Mouse (Mus musculus): ENCODE results near the gene Kif3a. TPM values are rescaled to one million over a fixed set of nuclear protein-coding genes. Genes with fewer than 3 reads are reported as not detected.

Kif3a gene
- total RNA-seq (2021) = 100 to 1,000 TPM; 118 to 119 TPM
- long read RNA-seq, experiment 1, transcript Kif3a-201 (17 exons, 2,290 nt) = major isoform, 43 of 69 reads
- long read RNA-seq, experiment 1, partial matches to known transcripts = 10 of 69 reads
- long read RNA-seq, experiment 1, other reads (novel, unspliced or antisense) = 16 of 69 reads
- long read RNA-seq, experiment 2, transcript Kif3a-201 (17 exons, 2,290 nt) = major isoform, 27 of 44 reads
- long read RNA-seq, experiment 2, partial matches to known transcripts = 7 of 44 reads
- long read RNA-seq, experiment 2, other reads (novel, unspliced or antisense) = 10 of 44 reads

DNA sequence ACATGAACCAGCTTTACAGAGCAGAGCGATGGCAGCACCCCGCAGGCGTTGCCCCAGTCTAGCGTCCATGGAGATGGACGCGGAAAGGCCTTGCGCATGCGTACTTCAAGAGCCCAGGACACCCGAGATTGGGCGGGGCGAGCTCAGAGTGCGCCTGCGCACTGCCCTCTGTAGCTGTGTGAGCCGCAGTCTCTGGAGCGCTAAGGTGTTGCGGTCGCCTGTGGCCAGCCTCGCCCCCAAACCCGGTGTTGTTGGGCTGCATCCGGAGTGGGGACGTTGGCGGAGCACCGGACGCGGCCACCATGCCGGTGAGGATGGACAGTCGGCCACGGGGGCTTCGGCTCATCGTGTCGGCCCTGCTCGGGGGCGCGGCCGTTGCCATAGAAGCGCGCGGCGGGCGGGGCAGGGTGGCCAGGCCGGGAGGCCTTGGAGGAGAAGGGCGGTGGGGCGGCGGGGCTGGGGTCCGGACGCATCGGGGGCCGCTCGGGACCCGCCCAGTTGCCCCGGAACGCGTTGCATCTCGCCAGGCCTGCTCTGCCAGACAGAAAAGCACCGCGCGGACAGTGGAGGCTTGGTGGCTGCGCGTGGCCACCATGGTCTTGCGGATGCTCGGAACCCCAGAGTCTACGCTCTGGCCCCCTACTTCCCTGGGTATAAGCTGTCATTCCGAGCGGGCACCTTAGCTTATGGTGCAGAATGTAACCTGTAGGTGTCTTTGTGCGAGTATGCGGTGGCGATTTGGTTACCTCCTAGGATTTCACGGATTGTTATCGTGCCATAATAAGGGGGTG lies at the start of gene Kif3a:
Kif3a (plus strand) TSS at position 156 of the 791 bp plus-strand sequence.
- peak; percentile 89 to 97 for DNase-seq (ENCODE audit: low spot score in 2 of 2)

- no peak for DNase-seq (ENCODE audit: low spot score in 2 of 2)
Measured at GRCm38 (mm10) chr11:53518759-53519158, 48.4 kb upstream of the Kif3a start.

- DNase-seq (ENCODE audit: low spot score in 2 of 2) = peak; percentile 59 to 72
Measured at GRCm38 (mm10) chr11:53519207-53520121, 47.7 kb upstream of the Kif3a start, which contains the start of gene Sept8. TSS of gene Sept8 (plus strand) at chr11:53519257.

GRCm38 (mm10) chr11:53520122-53520978 lies 46.8 kb upstream of the Kif3a start:
- DNase-seq (ENCODE audit: low spot score in 2 of 2) = peak; percentile 66 to 73

- DNase-seq (ENCODE audit: low spot score in 2 of 2) = no peak
Measured at GRCm38 (mm10) chr11:53521120-53521820, 45.9 kb upstream of the Kif3a start.

- no peak for DNase-seq (ENCODE audit: low spot score in 2 of 2)
Measured at GRCm38 (mm10) chr11:53521821-53522131, 45.4 kb upstream of the Kif3a start.

GRCm38 (mm10) chr11:53522362-53522761 lies 44.8 kb upstream of the Kif3a start:
- DNase-seq (ENCODE audit: low spot score in 2 of 2) = no peak

GRCm38 (mm10) chr11:53522930-53523329 lies 44.2 kb upstream of the Kif3a start:
- DNase-seq (ENCODE audit: low spot score in 2 of 2) = peak; percentile 76 to 79

GRCm38 (mm10) chr11:53523545-53524405 lies 43.4 kb upstream of the Kif3a start:
- no peak for DNase-seq (ENCODE audit: low spot score in 2 of 2)

GRCm38 (mm10) chr11:53524905-53525304 lies 42.3 kb upstream of the Kif3a start:
- no peak for DNase-seq (ENCODE audit: low spot score in 2 of 2)

- no peak for DNase-seq (ENCODE audit: low spot score in 2 of 2)
Measured at GRCm38 (mm10) chr11:53525461-53525860, 41.7 kb upstream of the Kif3a start.

GRCm38 (mm10) chr11:53528397-53529252 lies 38.6 kb upstream of the Kif3a start:
- DNase-seq (ENCODE audit: low spot score in 2 of 2) = no peak

DNA sequence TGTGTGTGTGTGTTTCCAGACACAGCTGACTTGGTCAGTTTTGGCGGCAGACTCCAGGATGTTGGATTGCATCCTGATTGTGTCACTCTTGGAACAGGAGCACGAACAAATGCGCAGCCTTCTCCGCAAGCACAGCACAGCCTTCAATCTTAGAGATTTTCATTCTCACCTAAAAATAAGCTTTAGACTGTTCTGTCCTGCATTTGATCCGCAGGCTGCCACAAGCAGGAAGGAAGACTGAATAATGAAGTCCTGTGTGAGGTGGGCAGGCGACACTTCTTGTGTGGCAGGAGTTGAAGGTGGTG lies 38.0 kb upstream of the Kif3a start:
- DNase-seq (ENCODE audit: low spot score in 2 of 2) = peak; percentile 59 to 61

DNA sequence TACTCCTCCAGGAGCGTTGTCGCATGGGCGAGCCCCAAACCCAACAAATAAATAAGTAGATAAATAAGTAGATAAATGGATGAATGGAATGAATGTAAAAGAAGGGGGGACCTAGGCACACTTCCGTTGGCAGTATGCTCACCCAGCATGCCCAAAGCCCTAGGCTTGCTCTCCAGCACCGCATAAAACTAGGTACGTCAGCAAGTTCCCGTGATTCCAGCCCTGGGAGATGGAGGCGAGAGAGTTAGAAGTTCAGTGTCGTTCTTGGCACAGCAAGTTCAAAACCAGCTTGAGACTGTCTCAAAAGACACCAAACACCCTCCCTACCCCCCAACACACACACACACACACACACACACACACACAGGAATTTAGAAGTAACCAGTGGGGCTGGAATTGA lies 37.2 kb upstream of the Kif3a start:
- no peak for DNase-seq (ENCODE audit: low spot score in 2 of 2)

GRCm38 (mm10) chr11:53531578-53532230 lies 35.5 kb upstream of the Kif3a start:
- no peak for DNase-seq (ENCODE audit: low spot score in 2 of 2)

DNA sequence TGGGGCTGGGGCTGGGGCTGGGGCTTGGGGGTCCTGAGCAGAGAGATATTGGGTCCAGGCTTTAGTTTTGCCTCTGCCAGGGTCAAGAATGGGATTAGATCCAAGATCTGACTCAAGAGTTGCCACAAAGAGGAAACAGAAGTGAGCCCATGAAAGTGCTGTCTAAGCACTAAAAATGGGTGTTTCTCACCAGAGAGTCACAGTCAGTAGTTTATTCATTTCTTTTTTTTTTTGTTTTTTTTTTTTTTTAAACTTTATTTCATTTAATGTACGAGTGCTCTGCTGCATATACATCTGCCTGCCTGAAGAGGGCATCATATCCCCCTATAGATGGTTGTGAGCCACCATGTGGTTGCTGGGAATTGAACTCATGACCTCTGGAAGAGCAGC lies 35.0 kb upstream of the Kif3a start:
- DNase-seq (ENCODE audit: low spot score in 2 of 2) = no peak

GRCm38 (mm10) chr11:53539002-53539491 lies 28.1 kb upstream of the Kif3a start:
- DNase-seq (ENCODE audit: low spot score in 2 of 2) = peak in 1 of 2 experiments; percentile 38

Data from left cerebral cortex, adult 18-20 months (tissue).